Mouse (Mus musculus) kidney, adult 2 months (tissue): ENCODE measurements around the gene Tox3. TPM values are rescaled to one million over a fixed set of nuclear protein-coding genes. Genes with fewer than 3 reads are reported as not detected.

ENCODE experiments used
- DNase-seq: peaks from one replicate; pipeline ENCODE4 v3.0.0; 2021
- H3K27ac ChIP-seq: fragments of 200-500 bp; 2 replicates; pipeline ENCODE4 v1.5.1; 2012; ENCODE audit warnings: low read depth, low read length, control low read depth, inconsistent platforms; ENCODE audit not compliant: insufficient read depth
- H3K27me3 ChIP-seq: fragments of 200-500 bp; replicated peaks from 2 replicates; pipeline ENCODE4 v1.6.1; 2012; ENCODE audit warnings: mild to moderate bottlenecking, moderate library complexity, low read length, inconsistent platforms; ENCODE audit not compliant: control insufficient read depth, insufficient read depth
- H3K36me3 ChIP-seq: fragments of 200-500 bp; 2 replicates; pipeline ENCODE4 v1.6.1; 2012; ENCODE audit warnings: mild to moderate bottlenecking, moderate library complexity, low read length, inconsistent platforms; ENCODE audit not compliant: control insufficient read depth, insufficient read depth
- H3K4me1 ChIP-seq: fragments of 200-500 bp; 2 replicates; pipeline ENCODE4 v1.6.1; 2011; ENCODE audit warnings: low read length; ENCODE audit not compliant: control insufficient read depth, insufficient read depth
- H3K4me3 ChIP-seq: fragments of 200-500 bp; 2 replicates; pipeline ENCODE4 v1.5.1; 2011; ENCODE audit warnings: mild to moderate bottlenecking, low read depth, low read length, control low read depth; ENCODE audit not compliant: insufficient read depth
- CTCF ChIP-seq: fragments of 200-500 bp; conservative IDR thresholded peaks from 2 replicates; pipeline ENCODE4 v1.5.1; 2011; ENCODE audit warnings: low read depth, mild to moderate bottlenecking, control low read depth, low read length, moderate library complexity, mixed read lengths; ENCODE audit not compliant: insufficient read depth, insufficient read length
- POLR2A ChIP-seq: fragments of 200-500 bp; IDR thresholded peaks from one replicate; pipeline ENCODE4 v1.6.1; 2011; ENCODE audit warnings: low read depth, low read length, control low read depth
- WGBS: fragments of 180-500 bp; shearing (Covaris S2); methylation state at CpG from one replicate; pipeline ENCODE4 v1.1.7; 2018; 5-methylcytosine and 5-hydroxymethylcytosine counted together
- polyA plus RNA-seq: library from polyadenylated mRNA; depleted of rRNA; stranded (reverse); fragments of >200 nt; gene quantifications from 2 replicates; pipeline ENCODE4 v1.2.3, GENCODE M21; 2012; rRNA removed

Tox3 gene
- 8.9 and 11.2 TPM in 2 replicates for polyA plus RNA-seq

GRCm38 (mm10) chr8:90348178-90348925 lies at the start of gene Tox3:
Tox3 (minus strand) TSS chr8:90348343.
- H3K27ac ChIP-seq = peak within 1 kb of the TSS; percentile 57
- DNase-seq = peak; percentile 50
- no peak for TF ChIP-seq POLR2A
- TF ChIP-seq CTCF = no peak
- WGBS = 3% methylated on average over 70 of the region's 89 CpGs
- H3K4me3 ChIP-seq = peak within 1 kb of the TSS; percentile 48
- no peaks in the 10 kb centered on the region for H3K36me3 ChIP-seq
- no peaks in the 10 kb centered on the region; the same call in 1 of the 2 replicates for H3K27me3 ChIP-seq
- no peaks in the 10 kb centered on the region; the same call in 1 of the 2 replicates for H3K4me1 ChIP-seq

GRCm38 (mm10) chr8:90392643-90393042 lies 44.5 kb upstream of the Tox3 start:
- 95% methylated on average over 2 of the region's 2 CpGs for WGBS
- DNase-seq = no peak
- Histone ChIP-seq H3K27ac (no peak overlapping the region), H3K4me3 (no peak overlapping the region), H3K36me3 (no peaks in the 10 kb centered on the region), H3K4me1 (no peaks in the 10 kb centered on the region), H3K27me3 (no peaks in the 10 kb centered on the region)
- no peak for TF ChIP-seq POLR2A
- TF ChIP-seq CTCF = no peak

DNA sequence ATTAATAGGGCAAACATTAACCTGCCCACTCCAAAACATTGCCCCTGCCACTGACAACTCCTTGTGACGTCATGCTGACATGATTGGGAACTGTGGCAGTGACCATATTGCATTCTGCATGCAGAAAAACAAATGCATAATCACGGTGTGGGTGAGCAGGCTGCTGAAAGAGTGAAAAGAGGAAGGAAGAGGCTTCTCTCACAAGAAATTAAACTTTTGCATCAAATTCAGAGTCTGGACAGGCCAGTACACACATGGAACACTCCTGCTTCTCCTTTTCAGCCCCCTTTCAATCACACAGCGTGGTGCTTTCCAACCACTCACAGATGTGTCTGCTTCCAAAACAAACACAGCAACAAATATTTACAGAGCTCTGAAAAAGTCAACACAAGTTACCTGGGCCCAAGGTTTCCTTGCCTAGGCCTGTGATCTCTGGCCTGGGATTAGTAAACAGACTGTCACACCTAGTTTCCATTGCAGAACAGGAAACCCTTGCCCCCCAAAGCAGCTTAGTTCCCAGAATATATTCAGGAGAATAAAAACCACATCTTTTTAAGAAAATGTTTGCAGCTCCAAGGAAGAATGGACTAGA lies 43.4 kb upstream of the Tox3 start:
- H3K4me1 ChIP-seq = no peaks in the 10 kb centered on the region
- no peaks in the 10 kb centered on the region for H3K36me3 ChIP-seq
- H3K4me3 ChIP-seq = no peak overlapping the region
- H3K27me3 ChIP-seq = no peaks in the 10 kb centered on the region
- DNase-seq = no peak
- TF ChIP-seq POLR2A = no peak
- TF ChIP-seq CTCF = no peak
- 56% methylated on average over 3 of the region's 3 CpGs for WGBS
- no peak overlapping the region for H3K27ac ChIP-seq

DNA sequence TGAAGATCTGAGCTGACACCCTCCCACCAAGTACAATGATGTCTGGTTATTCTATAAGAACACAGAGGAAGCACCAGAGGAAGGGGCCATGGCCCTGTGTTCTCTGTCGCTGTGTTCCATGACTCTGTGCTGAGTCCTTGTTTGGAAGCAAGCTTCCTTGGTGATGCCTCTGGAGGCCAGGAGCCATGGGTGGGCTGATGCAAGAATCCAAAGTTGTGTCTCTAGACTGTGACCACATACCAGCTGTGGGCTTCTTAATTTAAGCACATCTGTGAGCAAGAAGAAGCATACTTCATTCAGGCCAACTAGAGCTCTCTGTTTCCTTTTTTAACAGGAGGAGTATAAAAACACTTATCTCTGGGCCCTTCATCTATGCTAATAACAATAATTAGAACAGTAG lies 42.7 kb upstream of the Tox3 start:
- no peak overlapping the region for H3K4me3 ChIP-seq
- 100% methylated on average over 1 of the region's 1 CpGs for WGBS
- no peak overlapping the region for H3K27ac ChIP-seq
- H3K4me1 ChIP-seq = no peaks in the 10 kb centered on the region
- no peak for DNase-seq
- no peaks in the 10 kb centered on the region for H3K36me3 ChIP-seq
- TF ChIP-seq CTCF (no peak), POLR2A (no peak)
- H3K27me3 ChIP-seq = no peaks in the 10 kb centered on the region

DNA sequence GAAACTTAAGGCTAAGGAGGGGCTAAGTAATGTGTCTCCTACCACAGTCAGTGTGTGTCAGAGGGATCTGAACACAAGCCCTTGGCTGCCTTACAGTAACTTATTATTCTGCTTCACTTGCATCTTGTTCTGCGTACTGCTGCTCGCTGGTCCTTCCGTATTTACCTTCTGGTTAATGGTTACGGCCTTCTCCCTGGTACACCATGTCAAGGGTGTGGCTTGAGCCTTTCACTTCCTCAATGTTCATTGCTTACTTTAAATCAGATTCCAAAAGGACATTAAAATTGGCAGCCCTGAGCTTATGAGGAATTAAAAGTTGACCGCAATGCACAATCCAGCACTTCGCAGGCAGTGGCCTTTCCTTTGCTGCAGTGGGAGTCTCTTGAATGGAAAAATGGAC lies 30.9 kb upstream of the Tox3 start:
- peak; percentile 1 for DNase-seq
- no peaks in the 10 kb centered on the region for H3K27me3 ChIP-seq
- WGBS = 73% methylated on average over 6 of the region's 6 CpGs
- H3K27ac ChIP-seq = no peak overlapping the region
- H3K4me1 ChIP-seq = no peaks in the 10 kb centered on the region
- H3K36me3 ChIP-seq = no peaks in the 10 kb centered on the region
- H3K4me3 ChIP-seq = no peak overlapping the region
- no peak for TF ChIP-seq POLR2A
- no peak for TF ChIP-seq CTCF

DNA sequence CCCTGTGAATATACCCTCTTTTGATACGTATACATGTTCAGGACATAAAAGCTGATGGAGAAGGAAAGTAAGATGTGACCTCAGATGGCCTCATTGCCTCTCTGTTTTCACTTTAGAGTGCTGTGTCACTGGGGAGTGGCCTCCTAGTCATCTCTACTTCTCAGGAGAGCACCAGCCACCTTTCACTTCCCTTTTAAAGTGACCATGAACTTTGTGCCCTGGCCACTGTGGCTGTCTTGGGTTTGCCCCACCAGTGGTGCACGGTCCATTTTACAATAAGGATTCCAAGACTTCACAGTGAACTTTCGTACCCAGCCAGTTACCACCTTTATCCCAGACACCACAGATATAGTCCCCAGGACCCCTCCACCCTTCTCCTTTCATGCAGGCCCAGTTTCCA lies 29.9 kb upstream of the Tox3 start:
- TF ChIP-seq CTCF (no peak), POLR2A (no peak)
- no peak for DNase-seq
- no peaks in the 10 kb centered on the region for H3K4me1 ChIP-seq
- no peaks in the 10 kb centered on the region for H3K27me3 ChIP-seq
- H3K27ac ChIP-seq = no peak overlapping the region
- 86% methylated on average over 3 of the region's 3 CpGs for WGBS
- H3K36me3 ChIP-seq = no peaks in the 10 kb centered on the region
- H3K4me3 ChIP-seq = no peak overlapping the region

DNA sequence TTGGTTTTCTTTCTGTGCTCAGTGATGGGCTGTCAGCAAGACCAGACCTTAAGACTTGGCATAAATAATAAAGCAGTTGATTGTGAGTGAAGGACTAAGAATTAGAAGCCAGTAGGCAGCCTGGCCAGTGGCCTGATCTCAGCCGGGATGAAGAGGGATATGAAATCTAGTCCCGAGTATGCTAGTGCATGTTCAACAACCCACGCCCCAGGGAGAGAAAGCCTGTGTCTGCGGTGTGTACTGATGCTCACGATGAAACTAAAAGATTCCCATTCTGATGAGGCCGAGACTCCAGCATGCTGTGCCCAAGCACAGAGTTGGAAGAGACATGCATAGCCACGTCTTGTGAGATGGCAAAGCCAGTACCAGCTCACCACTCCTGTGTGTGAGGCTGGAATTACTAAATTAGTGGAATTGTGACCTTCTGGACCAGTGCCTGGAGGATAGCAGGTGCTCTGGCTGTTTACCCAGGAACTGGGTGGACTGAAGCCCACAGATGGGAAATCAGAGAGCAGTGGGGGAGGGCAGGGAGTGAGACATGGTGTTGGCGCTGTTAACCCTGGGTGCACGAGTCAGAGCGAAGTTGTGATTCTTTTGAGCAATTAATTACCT lies 23.6 kb upstream of the Tox3 start:
- peak; percentile 48 for DNase-seq
- WGBS = 56% methylated on average over 10 of the region's 10 CpGs
- Histone ChIP-seq H3K36me3 (no peaks in the 10 kb centered on the region), H3K4me3 (no peak overlapping the region), H3K27me3 (no peaks in the 10 kb centered on the region), H3K27ac (no peak overlapping the region), H3K4me1 (no peaks in the 10 kb centered on the region)
- TF ChIP-seq CTCF (no peak), POLR2A (no peak)
